In the genomic region with DNA sequence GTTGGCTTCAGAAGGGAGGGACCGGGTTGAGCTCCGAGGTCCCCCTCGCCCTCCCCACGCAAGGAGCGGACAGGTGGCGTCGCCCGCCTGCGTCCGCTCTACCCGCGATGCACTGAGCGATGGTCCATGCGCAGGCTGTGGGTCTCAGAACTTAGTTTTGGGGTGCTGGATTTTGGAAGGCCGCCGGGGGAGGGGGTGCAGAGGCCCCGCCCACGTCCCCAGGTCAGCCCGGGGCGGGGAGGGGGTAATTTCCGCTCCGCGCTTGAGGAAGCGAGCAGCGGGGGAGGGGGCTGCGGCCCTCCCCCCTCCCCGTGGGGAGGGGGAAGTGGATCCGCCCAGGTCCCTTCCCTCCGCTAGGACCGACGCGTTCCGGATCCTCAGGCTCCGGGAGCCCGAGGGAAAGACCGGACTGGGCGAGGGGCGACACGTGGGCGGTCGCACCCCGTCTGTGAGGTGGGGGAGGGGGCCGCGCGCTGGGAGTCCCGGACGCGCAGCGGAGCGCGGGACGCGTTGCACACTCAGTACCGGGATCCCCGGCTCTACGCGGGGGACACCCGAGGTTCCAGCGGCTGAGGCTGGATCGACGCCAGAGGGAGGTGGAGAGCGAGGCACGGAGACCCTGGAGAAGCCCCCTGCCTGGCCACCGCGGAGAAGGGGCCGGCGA, we compare ENCODE assay signal across 7 mouse cellular contexts. TPM values are rescaled to one million over a fixed set of nuclear protein-coding genes. Genes with fewer than 3 reads are reported as not detected.
DNase-seq lines count a peak whose midpoint lies in the region; ATAC-seq and TF ChIP-seq lines count a peak whose summit lies in the region.

No protein-coding gene starts in this region.

- no peak for TF ChIP-seq CTCF in liver, embryonic 14.5 days (IDR thresholded peaks at IDR 0.05; ENCODE audit: low read depth)

- H3K9me3 ChIP-seq in embryonic facial prominence, embryonic 10.5 days = no peaks in the 10 kb centered on the region
- H3K9me3 ChIP-seq in hindbrain, embryonic 10.5 days = no peaks in the 10 kb centered on the region
- H3K9me3 ChIP-seq in liver, embryonic 14.5 days (ENCODE audit: control insufficient read depth, low read length) = no peaks in the 10 kb centered on the region
- no peaks in the 10 kb centered on the region for H3K9me3 ChIP-seq in stomach, embryonic 16.5 days (replicated peaks; ENCODE audit: control insufficient read depth, low read length)

- peaks cover 5% of the 10 kb centered on the region for H3K36me3 ChIP-seq in embryonic facial prominence, embryonic 10.5 days (replicated peaks)
- peaks cover 6% of the 10 kb centered on the region; the same call in 1 of the 2 replicates for H3K36me3 ChIP-seq in hindbrain, embryonic 10.5 days
- no peaks in the 10 kb centered on the region for H3K36me3 ChIP-seq in liver, embryonic 14.5 days (replicated peaks; ENCODE audit: control insufficient read depth, insufficient read depth, low read depth)
- no peaks in the 10 kb centered on the region for H3K36me3 ChIP-seq in stomach, embryonic 16.5 days (ENCODE audit: control insufficient read depth, insufficient read depth, low read length)

- peak overlapping the region; percentile 85 for H3K4me3 ChIP-seq in embryonic facial prominence, embryonic 10.5 days
- H3K4me3 ChIP-seq in hindbrain, embryonic 10.5 days = peak overlapping the region; percentile 100
- H3K4me3 ChIP-seq in liver, embryonic 14.5 days (ENCODE audit: insufficient read depth in 1 of 2, low read depth in 2 of 2, low read length in 2 of 2) = peak overlapping the region; percentile 67 to 89
- H3K4me3 ChIP-seq in stomach, embryonic 16.5 days (replicated peaks; ENCODE audit: low read length) = peak overlapping the region; percentile 84

- peak overlapping the region; percentile 79 for H3K9ac ChIP-seq in liver, embryonic 14.5 days (replicated peaks)
- peak overlapping the region; percentile 96 for H3K9ac ChIP-seq in stomach, embryonic 16.5 days (ENCODE audit: low read length)

- peak; percentile 17 for DNase-seq in right cerebral cortex, postnatal 25 days
- no peak for DNase-seq in right cerebral cortex, postnatal 14 days
- DNase-seq in embryonic facial prominence, embryonic 10.5 days (ENCODE audit: low spot score) = peak; percentile 94
- peak; percentile 90 for DNase-seq in hindbrain, embryonic 10.5 days (ENCODE audit: low spot score)
- DNase-seq in liver, embryonic 14.5 days (ENCODE audit: low read depth in 3 of 3, low spot score in 3 of 3) = peak in 1 of 3 experiments; percentile 29

- WGBS in embryonic facial prominence, embryonic 10.5 days = under 1% methylated on average over 66 of the region's 67 CpGs
- under 1% methylated on average over 64 of the region's 67 CpGs for WGBS in hindbrain, embryonic 10.5 days
- under 1% methylated on average over 65 of the region's 67 CpGs for WGBS in liver, embryonic 14.5 days (ENCODE audit: insufficient replicate concordance)
- WGBS in stomach, embryonic 16.5 days = 0% methylated on average over 61 of the region's 67 CpGs

- peak overlapping the region; percentile 97 for H3K4me2 ChIP-seq in liver, embryonic 14.5 days (ENCODE audit: low read depth)
- H3K4me2 ChIP-seq in stomach, embryonic 16.5 days (ENCODE audit: low read depth, low read length) = peak overlapping the region; percentile 92

- peaks cover 53% of the 10 kb centered on the region for H3K4me1 ChIP-seq in embryonic facial prominence, embryonic 10.5 days
- peaks cover 49% of the 10 kb centered on the region for H3K4me1 ChIP-seq in hindbrain, embryonic 10.5 days (replicated peaks)
- H3K4me1 ChIP-seq in liver, embryonic 14.5 days (replicated peaks; ENCODE audit: control insufficient read depth in 2 of 2, insufficient read depth in 2 of 2, low read length in 1 of 2) = peaks cover 9 to 15% of the 10 kb centered on the region in 2 experiments; a peak in 3 of 4 replicates
- peaks cover 23% of the 10 kb centered on the region for H3K4me1 ChIP-seq in stomach, embryonic 16.5 days (ENCODE audit: control insufficient read depth, insufficient read depth, low read length)

- peak; percentile 38; the same call in 1 of the 2 replicates for ATAC-seq in liver, embryonic 14.5 days (ENCODE audit: insufficient read depth)
- ATAC-seq in stomach, embryonic 16.5 days (ENCODE audit: insufficient read depth, low FRiP score) = peak; percentile 22; the same call in 1 of the 2 replicates
- ATAC-seq in inflammation-experienced regulatory T-cells, adult 6 months = no peak

- no peaks in the 10 kb centered on the region for H3K27me3 ChIP-seq in embryonic facial prominence, embryonic 10.5 days (replicated peaks; ENCODE audit: low read depth, poor library complexity, severe bottlenecking)
- no peaks in the 10 kb centered on the region for H3K27me3 ChIP-seq in hindbrain, embryonic 10.5 days (ENCODE audit: insufficient read depth, poor library complexity, severe bottlenecking)
- H3K27me3 ChIP-seq in liver, embryonic 14.5 days (ENCODE audit: control insufficient read depth, insufficient read depth, low read length) = peaks cover 17% of the 10 kb centered on the region
- H3K27me3 ChIP-seq in stomach, embryonic 16.5 days (ENCODE audit: control insufficient read depth, insufficient read depth, low read length) = peaks cover 6% of the 10 kb centered on the region; the same call in 1 of the 2 replicates

- no peak for TF ChIP-seq EP300 in liver, embryonic 14.5 days (IDR thresholded peaks at IDR 0.05; ENCODE audit: low read depth)

- peak overlapping the region; percentile 99 for H3K27ac ChIP-seq in embryonic facial prominence, embryonic 10.5 days (replicated peaks)
- H3K27ac ChIP-seq in hindbrain, embryonic 10.5 days = peak overlapping the region; percentile 100
- no peak overlapping the region for H3K27ac ChIP-seq in liver, embryonic 14.5 days
- no peak overlapping the region; the same call in 1 of the 2 replicates for H3K27ac ChIP-seq in stomach, embryonic 16.5 days (ENCODE audit: low read length)

RNA-seq across cellular contexts. Expression of gene Igf2bp1, which starts 1.2 kb away (rescaled TPM):
- 173 and 197 TPM in 2 replicates for polyA plus RNA-seq in embryonic facial prominence, embryonic 10.5 days (2016; fragmentation: Nextera tagmentation; extraction: Ambion mirVana)
- 167 and 186 TPM in 2 replicates for polyA plus RNA-seq in hindbrain, embryonic 10.5 days (2016; fragmentation: Nextera tagmentation; extraction: Ambion mirVana)
- 3.0 and 4.1 TPM in 2 replicates for polyA plus RNA-seq in liver, embryonic 14.5 days (2012; rRNA removed)
- 7.1 and 7.6 TPM in 2 replicates for polyA plus RNA-seq in liver, embryonic 14.5 days (2014; fragmentation: Nextera tagmentation; extraction: Ambion mirVana)
- 24.1 and 26.7 TPM in 2 replicates for polyA plus RNA-seq in stomach, embryonic 16.5 days (2015; fragmentation: Nextera tagmentation; extraction: Ambion mirVana)
- polyA plus RNA-seq in inflammation-experienced regulatory T-cells, adult 6 months (2017; shearing (Covaris generic)) = not detected

RNA-seq across cellular contexts. Expression of gene Gip, which starts 17.4 kb away (rescaled TPM):
- not detected in 2 replicates for polyA plus RNA-seq in embryonic facial prominence, embryonic 10.5 days (2016; fragmentation: Nextera tagmentation; extraction: Ambion mirVana)
- polyA plus RNA-seq in hindbrain, embryonic 10.5 days (2016; fragmentation: Nextera tagmentation; extraction: Ambion mirVana) = not detected in 2 replicates
- 0.09 TPM in 1 of 2 replicates, not detected in the other for polyA plus RNA-seq in liver, embryonic 14.5 days (2012; rRNA removed)
- polyA plus RNA-seq in liver, embryonic 14.5 days (2014; fragmentation: Nextera tagmentation; extraction: Ambion mirVana) = not detected in 2 replicates
- 2.5 and 5.3 TPM in 2 replicates for polyA plus RNA-seq in stomach, embryonic 16.5 days (2015; fragmentation: Nextera tagmentation; extraction: Ambion mirVana)
- not detected for polyA plus RNA-seq in inflammation-experienced regulatory T-cells, adult 6 months (2017; shearing (Covaris generic))

RNA-seq across cellular contexts. Expression of gene Snf8, which starts 27.7 kb away (rescaled TPM):
- polyA plus RNA-seq in embryonic facial prominence, embryonic 10.5 days (2016; fragmentation: Nextera tagmentation; extraction: Ambion mirVana) = 106 and 107 TPM in 2 replicates
- 118 and 126 TPM in 2 replicates for polyA plus RNA-seq in hindbrain, embryonic 10.5 days (2016; fragmentation: Nextera tagmentation; extraction: Ambion mirVana)
- polyA plus RNA-seq in liver, embryonic 14.5 days (2012; rRNA removed) = 18.5 and 28.2 TPM in 2 replicates
- 28.9 and 30.0 TPM in 2 replicates for polyA plus RNA-seq in liver, embryonic 14.5 days (2014; fragmentation: Nextera tagmentation; extraction: Ambion mirVana)
- 80.5 and 92.6 TPM in 2 replicates for polyA plus RNA-seq in stomach, embryonic 16.5 days (2015; fragmentation: Nextera tagmentation; extraction: Ambion mirVana)
- polyA plus RNA-seq in inflammation-experienced regulatory T-cells, adult 6 months (2017; shearing (Covaris generic)) = 10 to 100 TPM; 37.7 to 51.2 (median 42.6) TPM

RNA-seq across cellular contexts. Expression of gene Ube2z, which starts 58.2 kb away (rescaled TPM):
- polyA plus RNA-seq in embryonic facial prominence, embryonic 10.5 days (2016; fragmentation: Nextera tagmentation; extraction: Ambion mirVana) = 34.3 and 35.2 TPM in 2 replicates
- polyA plus RNA-seq in hindbrain, embryonic 10.5 days (2016; fragmentation: Nextera tagmentation; extraction: Ambion mirVana) = 28.6 and 28.7 TPM in 2 replicates
- 11.8 and 15.7 TPM in 2 replicates for polyA plus RNA-seq in liver, embryonic 14.5 days (2012; rRNA removed)
- 10.7 and 11.5 TPM in 2 replicates for polyA plus RNA-seq in liver, embryonic 14.5 days (2014; fragmentation: Nextera tagmentation; extraction: Ambion mirVana)
- polyA plus RNA-seq in stomach, embryonic 16.5 days (2015; fragmentation: Nextera tagmentation; extraction: Ambion mirVana) = 32.6 and 34.0 TPM in 2 replicates
- 10 to 100 TPM in 2 of 3 experiments, 1 to 10 TPM in 1; 9.6 to 13.1 (median 10.4) TPM for polyA plus RNA-seq in inflammation-experienced regulatory T-cells, adult 6 months (2017; shearing (Covaris generic))

Comparison
In these comparisons a context has a peak if more than half of its experiments do, and no peak if none do; other contexts are left out.
1. H3K27ac ChIP-seq: peak in embryonic facial prominence, embryonic 10.5 days (single experiment) and hindbrain, embryonic 10.5 days (single experiment); none in liver, embryonic 14.5 days (single experiment) and stomach, embryonic 16.5 days (single experiment).
2. Peak in every context shown above with its lines, with median percentiles within 50 percentile points of each other: H3K4me3 ChIP-seq.